Mouse (Mus musculus): ENCODE measurements around the gene Gli2. TPM values are rescaled to one million over a fixed set of nuclear protein-coding genes. Genes with fewer than 3 reads are reported as not detected.

Gli2 gene
- total RNA-seq, 1 experiment from 2014 or later, result 1.5 TPM

GRCm38 (mm10) chr1:118994482-118995105 lies 58.8 kb downstream of the Gli2 start:
- no peak for DNase-seq

- DNase-seq, result no peak
These were observed 59.6 kb downstream of the Gli2 start for GRCm38 (mm10) chr1:118993775-118994174.

GRCm38 (mm10) chr1:118988331-118988730 lies 65.1 kb downstream of the Gli2 start:
- no peak for DNase-seq

GRCm38 (mm10) chr1:118987538-118987937 lies 65.9 kb downstream of the Gli2 start:
- DNase-seq, result no peak

- no peak for DNase-seq
These were observed 70.0 kb downstream of the Gli2 start for GRCm38 (mm10) chr1:118983389-118983788.

GRCm38 (mm10) chr1:118982805-118983211 lies 70.6 kb downstream of the Gli2 start:
- DNase-seq, result no peak

GRCm38 (mm10) chr1:118981943-118982804 lies 71.2 kb downstream of the Gli2 start:
- peak; percentile 45 for DNase-seq

- peak; percentile 70 for DNase-seq
These were observed 72.8 kb downstream of the Gli2 start for GRCm38 (mm10) chr1:118980636-118981035.

GRCm38 (mm10) chr1:118976596-118976995 lies 76.8 kb downstream of the Gli2 start:
- DNase-seq, result peak; percentile 95

- no peak for DNase-seq
These were observed 78.0 kb downstream of the Gli2 start for GRCm38 (mm10) chr1:118975376-118975775.

GRCm38 (mm10) chr1:118970068-118970467 lies 83.4 kb downstream of the Gli2 start:
- no peak for DNase-seq

GRCm38 (mm10) chr1:118969409-118969808 lies 84.0 kb downstream of the Gli2 start:
- no peak for DNase-seq

GRCm38 (mm10) chr1:118968661-118969179 lies 84.7 kb downstream of the Gli2 start:
- DNase-seq, result no peak

GRCm38 (mm10) chr1:118967976-118968375 lies 85.4 kb downstream of the Gli2 start:
- DNase-seq, result no peak

- DNase-seq, result no peak
These were observed 86.1 kb downstream of the Gli2 start for GRCm38 (mm10) chr1:118967281-118967680.

GRCm38 (mm10) chr1:118958644-118959043 lies 94.8 kb downstream of the Gli2 start:
- DNase-seq, result no peak

GRCm38 (mm10) chr1:118955791-118956190 lies 97.6 kb downstream of the Gli2 start:
- DNase-seq, result no peak

GRCm38 (mm10) chr1:118954434-118955301 lies 98.8 kb downstream of the Gli2 start:
- no peak for DNase-seq

- DNase-seq, result no peak
These were observed 100.4 kb downstream of the Gli2 start for GRCm38 (mm10) chr1:118953031-118953430.

GRCm38 (mm10) chr1:118952318-118952717 lies 101.1 kb downstream of the Gli2 start:
- no peak for DNase-seq

GRCm38 (mm10) chr1:118948407-118948806 lies 105.0 kb downstream of the Gli2 start:
- no peak for DNase-seq

GRCm38 (mm10) chr1:118947221-118947620 lies 106.2 kb downstream of the Gli2 start:
- DNase-seq, result no peak

All from adrenal gland, postnatal 14 days (tissue).